Mouse (Mus musculus) embryonic stem cell, embryonic (primary cell): ENCODE measurements at regions not wholly inside any gene's neighbourhood (a gene's known extent, or its start where the extent isn't known, plus 50 kb on each side); places are given as distances from the start of the nearest gene placed in this dataset.

ENCODE experiments used
- CTCF ChIA-PET, 4 experiments: fragments of 300-600 bp in 2 of 4; fragments of 350-600 bp in 2 of 4; sonication (Branson Sonifier 250); formaldehyde crosslinking; loops; one replicate each; lab custom pipeline; 2022; ENCODE audit warnings: inconsistent platforms in 2 of 4; lab: Charles Lee
- POLR2A ChIA-PET, 4 experiments: fragments of 300-600 bp in 2 of 4; fragments of 350-600 bp in 2 of 4; sonication (Branson Sonifier 250); formaldehyde crosslinking; loops; one replicate each; lab custom pipeline; 2022; ENCODE audit warnings: antibody characterized with exemption in 4 of 4, inconsistent platforms in 1 of 4; lab: Charles Lee

- POLR2A ChIA-PET: no interaction called here
- CTCF ChIA-PET: no interaction called here
Observed at GRCm38 (mm10) chr16:77406999-77407398, 194.9 kb downstream of the Gm11146 start.

- ChIA-PET CTCF (no interaction called here), POLR2A (no interaction called here)
Observed at GRCm38 (mm10) chr16:77405859-77406258, 196.0 kb downstream of the Gm11146 start.

GRCm38 (mm10) chr16:77405181-77405818 is 196.6 kb downstream of the Gm11146 start:
- POLR2A ChIA-PET: no interaction called here
- CTCF ChIA-PET: no interaction called here

GRCm38 (mm10) chr16:77402711-77403280 is 199.1 kb downstream of the Gm11146 start:
- ChIA-PET POLR2A (no interaction called here), CTCF (no interaction called here)

GRCm38 (mm10) chr16:77401185-77401943 is 200.5 kb downstream of the Gm11146 start:
- POLR2A ChIA-PET: interaction anchor here in 2 of 4 experiments (0.9 kb wide), 2 partner anchors 30 to 32 kb away, joined by 3 read pairs; no protein-coding TSS in a partner anchor
- CTCF ChIA-PET: no interaction called here

- ChIA-PET POLR2A (interaction anchor here in 2 of 4 experiments (0.9 kb wide), 2 partner anchors 31 kb away, joined by 3 read pairs; no protein-coding TSS in a partner anchor), CTCF (interaction anchor here in 1 of 4 experiments (0.6 kb wide), 1 partner anchor 147 kb away, joined by 3 read pairs; no protein-coding TSS in a partner anchor)
Observed at GRCm38 (mm10) chr16:77400276-77400891, 201.5 kb downstream of the Gm11146 start.

GRCm38 (mm10) chr16:77399846-77400275 is 202.0 kb downstream of the Gm11146 start:
- CTCF ChIA-PET: no interaction called here
- POLR2A ChIA-PET: no interaction called here

GRCm38 (mm10) chr16:77394054-77394716 is 207.7 kb downstream of the Gm11146 start:
- ChIA-PET POLR2A (no interaction called here), CTCF (no interaction called here)

GRCm38 (mm10) chr16:77393470-77393869 is 208.4 kb downstream of the Gm11146 start:
- CTCF ChIA-PET: no interaction called here
- POLR2A ChIA-PET: no interaction called here

GRCm38 (mm10) chr16:77392205-77392604 is 209.7 kb downstream of the Gm11146 start:
- CTCF ChIA-PET: no interaction called here
- POLR2A ChIA-PET: no interaction called here

GRCm38 (mm10) chr16:77384021-77384729 is 217.7 kb downstream of the Gm11146 start:
- ChIA-PET CTCF (no interaction called here), POLR2A (no interaction called here)

- ChIA-PET CTCF (no interaction called here), POLR2A (no interaction called here)
Observed at GRCm38 (mm10) chr16:77382790-77383189, 219.1 kb downstream of the Gm11146 start.

- POLR2A ChIA-PET: no interaction called here
- CTCF ChIA-PET: no interaction called here
Observed at GRCm38 (mm10) chr16:77372768-77373167, 229.1 kb downstream of the Gm11146 start.

- ChIA-PET POLR2A (interaction anchor here in 1 of 4 experiments (1.6 kb wide), 1 partner anchor 31 kb away, joined by 3 read pairs; no protein-coding TSS in a partner anchor), CTCF (no interaction called here)
Observed at GRCm38 (mm10) chr16:77369810-77370209, 232.1 kb downstream of the Gm11146 start.

GRCm38 (mm10) chr16:77365254-77365653 is 236.6 kb downstream of the Gm11146 start:
- CTCF ChIA-PET: no interaction called here
- POLR2A ChIA-PET: no interaction called here

- ChIA-PET CTCF (no interaction called here), POLR2A (interaction anchor here in 1 of 4 experiments (0.6 kb wide), 1 partner anchor 61 kb away, joined by 3 read pairs; no protein-coding TSS in a partner anchor)
Observed at GRCm38 (mm10) chr16:77364439-77364838, 237.5 kb downstream of the Gm11146 start.

GRCm38 (mm10) chr16:77359190-77359589 is 242.7 kb downstream of the Gm11146 start:
- POLR2A ChIA-PET: no interaction called here
- CTCF ChIA-PET: no interaction called here

- CTCF ChIA-PET: no interaction called here
- POLR2A ChIA-PET: interaction anchor here in 1 of 4 experiments (0.8 kb wide), 1 partner anchor 19 kb away, joined by 3 read pairs; no protein-coding TSS in a partner anchor
Observed at GRCm38 (mm10) chr16:77355260-77355659, 246.6 kb downstream of the Gm11146 start.
